In the genomic region with DNA sequence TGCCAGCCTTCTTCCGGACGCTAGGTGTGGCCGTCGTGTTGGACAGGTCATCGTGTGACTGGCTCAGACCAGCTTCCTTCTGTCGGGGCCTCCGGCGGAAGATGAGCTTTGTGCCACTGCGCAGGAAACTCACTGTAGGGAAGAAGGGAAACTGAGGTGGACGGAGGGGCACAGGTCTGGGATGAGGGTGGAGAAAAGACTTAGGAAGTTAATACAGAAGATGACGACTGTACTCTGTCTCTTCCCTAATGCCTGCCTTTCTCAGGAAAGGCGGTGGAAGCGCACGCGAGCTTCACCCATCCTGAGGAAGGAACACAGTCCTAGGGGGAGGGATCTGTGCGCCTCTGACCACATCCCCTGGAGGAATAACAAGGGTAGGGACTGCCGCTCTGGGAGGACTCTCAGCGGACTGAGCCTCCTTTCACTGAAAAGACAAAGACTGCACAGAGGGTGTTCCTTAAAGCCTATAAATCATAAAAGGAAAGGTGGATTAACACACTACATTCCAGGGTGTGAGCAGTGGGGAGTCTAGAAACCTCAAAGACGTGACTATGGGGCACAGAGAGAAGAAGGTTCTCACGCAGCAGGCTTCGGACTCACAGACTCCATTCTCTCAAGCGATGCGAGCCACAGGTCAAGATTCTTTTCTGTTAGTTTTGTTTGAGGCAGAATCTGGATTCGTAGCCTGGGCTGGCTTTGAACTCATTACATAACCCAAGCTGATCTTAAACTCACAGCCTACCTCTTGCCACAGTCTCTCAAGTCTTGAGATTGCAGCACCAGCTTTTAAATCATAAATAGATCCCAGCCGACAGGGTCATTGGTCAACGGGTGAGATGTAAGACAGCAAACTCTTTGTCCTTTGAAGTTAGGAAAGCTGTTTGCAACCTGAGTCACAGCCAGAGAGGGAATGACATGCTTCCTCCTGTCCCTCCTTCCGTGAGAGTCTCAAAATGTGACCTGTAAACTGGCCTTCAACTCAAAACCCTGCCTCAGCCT, we compare ENCODE assay signal across 8 mouse cellular contexts. TPM values are rescaled to one million over a fixed set of nuclear protein-coding genes. Genes with fewer than 3 reads are reported as not detected.
DNase-seq lines count a peak whose midpoint lies in the region; ATAC-seq and TF ChIP-seq lines count a peak whose summit lies in the region.

No protein-coding gene starts in this region.

- H3K27ac ChIP-seq in forebrain, embryonic 11.5 days (ENCODE audit: low read depth, low read length): peak overlapping the region; percentile 1; the same call in 1 of the 2 replicates
- H3K27ac ChIP-seq in forebrain, embryonic 16.5 days (ENCODE audit: low read length): no peak overlapping the region
- H3K27ac ChIP-seq in limb, embryonic 12.5 days: no peak overlapping the region
- H3K27ac ChIP-seq in midbrain, postnatal 0 days (ENCODE audit: low read depth, low read length): no peak overlapping the region

- H3K27me3 ChIP-seq in forebrain, embryonic 11.5 days (ENCODE audit: control insufficient read depth, insufficient read depth, low read length): no peaks in the 10 kb centered on the region
- no peaks in the 10 kb centered on the region for H3K27me3 ChIP-seq in forebrain, embryonic 16.5 days (replicated peaks; ENCODE audit: control insufficient read depth, insufficient read depth, low read length)
- 0 out of 2 replicates have a peak, but pooled peaks cover 11% of the 10 kb centered on the region for H3K27me3 ChIP-seq in limb, embryonic 12.5 days
- no peaks in the 10 kb centered on the region for H3K27me3 ChIP-seq in midbrain, postnatal 0 days (ENCODE audit: insufficient read depth, low read length)

- no peaks in the 10 kb centered on the region for H3K9me3 ChIP-seq in forebrain, embryonic 11.5 days (ENCODE audit: control insufficient read depth, low read length)
- no peaks in the 10 kb centered on the region for H3K9me3 ChIP-seq in forebrain, embryonic 16.5 days (ENCODE audit: control insufficient read depth, low read length)
- no peaks in the 10 kb centered on the region for H3K9me3 ChIP-seq in limb, embryonic 12.5 days
- H3K9me3 ChIP-seq in midbrain, postnatal 0 days (ENCODE audit: low read length): no peaks in the 10 kb centered on the region

- peak overlapping the region; percentile 26; the same call in 1 of the 2 replicates for H3K4me2 ChIP-seq in forebrain, embryonic 11.5 days (ENCODE audit: low read depth, low read length, severe bottlenecking)
- no peak overlapping the region for H3K4me2 ChIP-seq in forebrain, embryonic 16.5 days (ENCODE audit: low read length)
- peak overlapping the region; percentile 28; the same call in 1 of the 2 replicates for H3K4me2 ChIP-seq in limb, embryonic 12.5 days
- no peak overlapping the region for H3K4me2 ChIP-seq in midbrain, postnatal 0 days (ENCODE audit: low read depth, low read length, poor library complexity, severe bottlenecking)

- 2% methylated on average over 27 of the region's 27 CpGs for WGBS in forebrain, embryonic 11.5 days
- WGBS in forebrain, embryonic 16.5 days: 9% methylated on average over 27 of the region's 27 CpGs
- WGBS in limb, embryonic 12.5 days: 9% methylated on average over 27 of the region's 27 CpGs
- 13% methylated on average over 27 of the region's 27 CpGs for WGBS in midbrain, postnatal 0 days

- DNase-seq in forebrain, embryonic 11.5 days (ENCODE audit: low spot score): peak; percentile 68
- DNase-seq in heart, postnatal 10 days: peak; percentile 43 to 52
- no peak for DNase-seq in midbrain, postnatal 0 days (ENCODE audit: low spot score)
- no peak for DNase-seq in thymus, postnatal 0 days (ENCODE audit: low spot score)

- H3K9ac ChIP-seq in forebrain, embryonic 11.5 days (ENCODE audit: low read length): peak overlapping the region; percentile 32; the same call in 1 of the 2 replicates
- H3K9ac ChIP-seq in forebrain, embryonic 16.5 days (replicated peaks; ENCODE audit: low read depth, low read length): no peak overlapping the region
- H3K9ac ChIP-seq in limb, embryonic 12.5 days (replicated peaks): peak overlapping the region; percentile 34; the same call in 1 of the 2 replicates
- no peak overlapping the region for H3K9ac ChIP-seq in midbrain, postnatal 0 days (replicated peaks; ENCODE audit: low read length, poor library complexity, severe bottlenecking)

- peak; percentile 64; the same call in 1 of the 2 replicates for ATAC-seq in forebrain, embryonic 11.5 days (replicated peaks; ENCODE audit: low FRiP score)
- no peak for ATAC-seq in forebrain, embryonic 16.5 days
- ATAC-seq in limb, embryonic 12.5 days (ENCODE audit: insufficient number of reproducible peaks, insufficient read depth, low FRiP score, low TSS enrichment, low read depth): no peak
- ATAC-seq in midbrain, postnatal 0 days (ENCODE audit: low FRiP score): no peak
- no peak for ATAC-seq in activated CD4-positive, CD25-positive, alpha-beta regulatory T cell, adult 4 months
- no peak for ATAC-seq in frontal cortex, adult (ENCODE audit: low TSS enrichment)

- H3K36me3 ChIP-seq in forebrain, embryonic 11.5 days (ENCODE audit: control insufficient read depth, insufficient read depth, low read length): peaks cover 7% of the 10 kb centered on the region; the same call in 1 of the 2 replicates
- no peaks in the 10 kb centered on the region; the same call in 1 of the 2 replicates for H3K36me3 ChIP-seq in forebrain, embryonic 16.5 days (ENCODE audit: control insufficient read depth, insufficient read depth)
- peaks cover 47% of the 10 kb centered on the region for H3K36me3 ChIP-seq in limb, embryonic 12.5 days
- H3K36me3 ChIP-seq in midbrain, postnatal 0 days (ENCODE audit: insufficient read depth, low read length): peaks cover 44% of the 10 kb centered on the region

- TF ChIP-seq CTCF in midbrain, postnatal 0 days (IDR thresholded peaks at IDR 0.05): 0 out of 2 replicates have a peak, but pooled peaks have one; percentile 7

- intact Hi-C loops in heart, postnatal 10 days (cut with DNase I): no loop called here

- no peak overlapping the region for H3K4me3 ChIP-seq in forebrain, embryonic 11.5 days (ENCODE audit: low read depth, low read length)
- no peak overlapping the region for H3K4me3 ChIP-seq in forebrain, embryonic 16.5 days (replicated peaks; ENCODE audit: low read length)
- H3K4me3 ChIP-seq in limb, embryonic 12.5 days (replicated peaks): no peak overlapping the region
- no peak overlapping the region for H3K4me3 ChIP-seq in midbrain, postnatal 0 days (ENCODE audit: low read depth, low read length)

- peaks cover 12% of the 10 kb centered on the region; the same call in 1 of the 2 replicates for H3K4me1 ChIP-seq in forebrain, embryonic 11.5 days (replicated peaks; ENCODE audit: control insufficient read depth, insufficient read depth, low read length)
- H3K4me1 ChIP-seq in forebrain, embryonic 16.5 days (replicated peaks; ENCODE audit: control insufficient read depth, insufficient read depth, low read length): 0 out of 2 replicates have a peak, but pooled peaks cover 5% of the 10 kb centered on the region
- peaks cover 9% of the 10 kb centered on the region for H3K4me1 ChIP-seq in limb, embryonic 12.5 days (replicated peaks)
- H3K4me1 ChIP-seq in midbrain, postnatal 0 days (ENCODE audit: insufficient read depth, low read length): no peaks in the 10 kb centered on the region

RNA-seq across cellular contexts. Expression of gene Hinfp, which starts 6.0 kb away (rescaled TPM):
- 25.8 and 27.4 TPM in 2 replicates for polyA plus RNA-seq in forebrain, embryonic 11.5 days (2014; fragmentation: Nextera tagmentation; extraction: Ambion mirVana)
- 34.1 and 35.6 TPM in 2 replicates for polyA plus RNA-seq in forebrain, embryonic 16.5 days (2015; fragmentation: Nextera tagmentation; extraction: Ambion mirVana)
- total RNA-seq in heart, postnatal 10 days (2021): 10 to 100 TPM; 10.0 to 11.1 TPM
- polyA plus RNA-seq in limb, embryonic 12.5 days (2016; fragmentation: Nextera tagmentation; extraction: Ambion mirVana): 29.1 and 33.2 TPM in 2 replicates
- 21.8 and 25.3 TPM in 2 replicates for total RNA-seq in midbrain, postnatal 0 days (2014; rRNA removed)
- polyA plus RNA-seq in midbrain, postnatal 0 days (2015; fragmentation: Nextera tagmentation; extraction: Ambion mirVana): 15.2 and 15.4 TPM in 2 replicates
- polyA plus RNA-seq in thymus, postnatal 0 days (2015; fragmentation: Nextera tagmentation; extraction: Ambion mirVana): 22.4 and 22.6 TPM in 2 replicates
- 10 to 100 TPM; 18.1 to 21.7 TPM for polyA plus RNA-seq in activated CD4-positive, CD25-positive, alpha-beta regulatory T cell, adult 4 months (2017; shearing (Covaris generic))

RNA-seq across cellular contexts. Expression of gene C2cd2l, which starts 8.7 kb away (rescaled TPM):
- 12.2 and 13.7 TPM in 2 replicates for polyA plus RNA-seq in forebrain, embryonic 11.5 days (2014; fragmentation: Nextera tagmentation; extraction: Ambion mirVana)
- polyA plus RNA-seq in forebrain, embryonic 16.5 days (2015; fragmentation: Nextera tagmentation; extraction: Ambion mirVana): 29.0 and 31.4 TPM in 2 replicates
- 10 to 100 TPM; 14.2 to 17.6 TPM for total RNA-seq in heart, postnatal 10 days (2021)
- 7.9 and 8.1 TPM in 2 replicates for polyA plus RNA-seq in limb, embryonic 12.5 days (2016; fragmentation: Nextera tagmentation; extraction: Ambion mirVana)
- 48.9 and 57.1 TPM in 2 replicates for total RNA-seq in midbrain, postnatal 0 days (2014; rRNA removed)
- 22.6 and 23.6 TPM in 2 replicates for polyA plus RNA-seq in midbrain, postnatal 0 days (2015; fragmentation: Nextera tagmentation; extraction: Ambion mirVana)
- polyA plus RNA-seq in thymus, postnatal 0 days (2015; fragmentation: Nextera tagmentation; extraction: Ambion mirVana): 11.0 and 11.2 TPM in 2 replicates
- polyA plus RNA-seq in activated CD4-positive, CD25-positive, alpha-beta regulatory T cell, adult 4 months (2017; shearing (Covaris generic)): 1 to 10 TPM; 4.3 to 5.3 TPM

RNA-seq across cellular contexts. Expression of gene Dpagt1, which starts 14.4 kb away (rescaled TPM):
- polyA plus RNA-seq in forebrain, embryonic 11.5 days (2014; fragmentation: Nextera tagmentation; extraction: Ambion mirVana): 47.7 and 49.1 TPM in 2 replicates
- 35.2 and 35.7 TPM in 2 replicates for polyA plus RNA-seq in forebrain, embryonic 16.5 days (2015; fragmentation: Nextera tagmentation; extraction: Ambion mirVana)
- total RNA-seq in heart, postnatal 10 days (2021): 10 to 100 TPM; 21.1 to 25.2 TPM
- polyA plus RNA-seq in limb, embryonic 12.5 days (2016; fragmentation: Nextera tagmentation; extraction: Ambion mirVana): 38.1 and 38.6 TPM in 2 replicates
- total RNA-seq in midbrain, postnatal 0 days (2014; rRNA removed): 23.2 and 27.2 TPM in 2 replicates
- 33.6 and 34.1 TPM in 2 replicates for polyA plus RNA-seq in midbrain, postnatal 0 days (2015; fragmentation: Nextera tagmentation; extraction: Ambion mirVana)
- 25.7 and 25.8 TPM in 2 replicates for polyA plus RNA-seq in thymus, postnatal 0 days (2015; fragmentation: Nextera tagmentation; extraction: Ambion mirVana)
- 10 to 100 TPM; 16.5 to 18.0 TPM for polyA plus RNA-seq in activated CD4-positive, CD25-positive, alpha-beta regulatory T cell, adult 4 months (2017; shearing (Covaris generic))

RNA-seq across cellular contexts. Expression of gene Abcg4, which starts 23.0 kb away (rescaled TPM):
- 6.7 and 9.6 TPM in 2 replicates for polyA plus RNA-seq in forebrain, embryonic 11.5 days (2014; fragmentation: Nextera tagmentation; extraction: Ambion mirVana)
- polyA plus RNA-seq in forebrain, embryonic 16.5 days (2015; fragmentation: Nextera tagmentation; extraction: Ambion mirVana): 16.9 and 21.8 TPM in 2 replicates
- 1 to 10 TPM; 1.0 to 1.5 TPM for total RNA-seq in heart, postnatal 10 days (2021)
- 7.0 and 7.7 TPM in 2 replicates for polyA plus RNA-seq in limb, embryonic 12.5 days (2016; fragmentation: Nextera tagmentation; extraction: Ambion mirVana)
- 60.0 and 65.8 TPM in 2 replicates for total RNA-seq in midbrain, postnatal 0 days (2014; rRNA removed)
- polyA plus RNA-seq in midbrain, postnatal 0 days (2015; fragmentation: Nextera tagmentation; extraction: Ambion mirVana): 27.9 and 28.2 TPM in 2 replicates
- 0.09 and 0.12 TPM in 2 replicates for polyA plus RNA-seq in thymus, postnatal 0 days (2015; fragmentation: Nextera tagmentation; extraction: Ambion mirVana)
- polyA plus RNA-seq in activated CD4-positive, CD25-positive, alpha-beta regulatory T cell, adult 4 months (2017; shearing (Covaris generic)): not detected

RNA-seq across cellular contexts. Expression of gene H2afx, which starts 23.1 kb away (rescaled TPM):
- polyA plus RNA-seq in forebrain, embryonic 11.5 days (2014; fragmentation: Nextera tagmentation; extraction: Ambion mirVana): 463 and 498 TPM in 2 replicates
- polyA plus RNA-seq in forebrain, embryonic 16.5 days (2015; fragmentation: Nextera tagmentation; extraction: Ambion mirVana): 182 and 199 TPM in 2 replicates
- total RNA-seq in heart, postnatal 10 days (2021): 10 to 100 TPM; 54.1 to 57.9 TPM
- polyA plus RNA-seq in limb, embryonic 12.5 days (2016; fragmentation: Nextera tagmentation; extraction: Ambion mirVana): 429 and 481 TPM in 2 replicates
- 91.7 and 145 TPM in 2 replicates for total RNA-seq in midbrain, postnatal 0 days (2014; rRNA removed)
- polyA plus RNA-seq in midbrain, postnatal 0 days (2015; fragmentation: Nextera tagmentation; extraction: Ambion mirVana): 112 and 119 TPM in 2 replicates
- 454 and 470 TPM in 2 replicates for polyA plus RNA-seq in thymus, postnatal 0 days (2015; fragmentation: Nextera tagmentation; extraction: Ambion mirVana)
- polyA plus RNA-seq in activated CD4-positive, CD25-positive, alpha-beta regulatory T cell, adult 4 months (2017; shearing (Covaris generic)): 10 to 100 TPM; 29.0 to 36.5 TPM

Comparison
In these comparisons a context has a peak if more than half of its experiments do, and no peak if none do; other contexts are left out.
1. H3K4me2 ChIP-seq: peak in forebrain, embryonic 11.5 days (single experiment) and limb, embryonic 12.5 days (single experiment); none in forebrain, embryonic 16.5 days (single experiment) and midbrain, postnatal 0 days (single experiment).
2. H3K9ac ChIP-seq: peak in forebrain, embryonic 11.5 days (single experiment) and limb, embryonic 12.5 days (single experiment); none in forebrain, embryonic 16.5 days (single experiment) and midbrain, postnatal 0 days (single experiment).
3. DNase-seq: peak in forebrain, embryonic 11.5 days (single experiment) and heart, postnatal 10 days (2 of 2); none in midbrain, postnatal 0 days (single experiment) and thymus, postnatal 0 days (single experiment).